ENCODE assay signal across 12 mouse cellular contexts in the genomic region with DNA sequence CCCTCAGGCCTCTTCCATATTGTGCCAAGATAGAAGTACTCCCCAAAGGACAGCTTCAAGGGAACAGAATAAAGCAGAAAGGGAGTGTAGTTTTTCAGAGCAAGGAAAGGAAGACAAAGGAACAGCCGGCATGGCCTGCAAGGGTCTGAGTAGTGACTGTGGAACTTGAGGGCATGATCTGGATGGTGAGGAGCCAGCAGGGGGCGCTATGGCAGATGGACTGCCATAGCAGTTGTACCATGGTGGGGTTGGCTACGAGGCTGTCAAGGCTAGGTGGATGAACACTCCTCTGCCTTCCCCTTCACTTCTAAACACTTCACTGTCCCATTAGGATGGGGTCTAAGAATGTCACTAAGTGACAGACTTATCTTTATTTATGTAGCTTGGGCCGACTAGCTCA. TPM values are rescaled to one million over a fixed set of nuclear protein-coding genes. Genes with fewer than 3 reads are reported as not detected.
A peak's percentile ranks its signal among the peaks of the same experiment; 100 is the strongest.
DNase-seq lines count a peak whose midpoint lies in the region; ATAC-seq and TF ChIP-seq lines count a peak whose summit lies in the region.
"Had no signal": no experiment of that assay in that cellular context is flagged by ENCODE, and none has a peak within 500 bp of the region (broad histone marks: within the 10 kb centered on the region; RNA-seq: fewer than 3 reads in every experiment).

No protein-coding gene starts in this region.

- H3K4me2 ChIP-seq in liver, postnatal 0 days (ENCODE audit: low read depth, low read length) = no peak overlapping the region
- no peak overlapping the region for H3K4me2 ChIP-seq in neural tube, embryonic 15.5 days
- H3K4me2 ChIP-seq in hindbrain, embryonic 13.5 days = no peak overlapping the region

- ATAC-seq in liver, postnatal 0 days = no peak
- no peak for ATAC-seq in neural tube, embryonic 15.5 days (ENCODE audit: low FRiP score)
- ATAC-seq in hindbrain, embryonic 13.5 days (ENCODE audit: low FRiP score) = no peak

- no peak for DNase-seq in layer of hippocampus, adult 2 months (ENCODE audit: low spot score in 2 of 2)
- DNase-seq in layer of hippocampus, postnatal 25 days (ENCODE audit: extremely low spot score in 1 of 2, low spot score in 1 of 2) = no peak
- DNase-seq in adrenal gland, postnatal 25 days = peak; percentile 8
- peak; percentile 26 for DNase-seq in liver, postnatal 0 days
- no peak for DNase-seq in neural tube, embryonic 10.5 days (ENCODE audit: extremely low spot score, low spot score)
- DNase-seq: cerebellum, adult 2 months; right cerebral cortex, postnatal 14 days had no signal

- no peaks in the 10 kb centered on the region for H3K4me1 ChIP-seq in ES-Bruce4 (ENCODE audit: control insufficient read depth, insufficient read depth, low read length)
- H3K4me1 ChIP-seq in liver, postnatal 0 days (ENCODE audit: insufficient read depth) = no peaks in the 10 kb centered on the region
- no peaks in the 10 kb centered on the region for H3K4me1 ChIP-seq in neural tube, embryonic 15.5 days
- no peaks in the 10 kb centered on the region for H3K4me1 ChIP-seq in hindbrain, embryonic 13.5 days (replicated peaks)

- no peak overlapping the region for H3K9ac ChIP-seq in ES-Bruce4 (ENCODE audit: low read depth, poor library complexity, severe bottlenecking)
- no peak overlapping the region for H3K9ac ChIP-seq in liver, postnatal 0 days (replicated peaks)
- H3K9ac ChIP-seq in neural tube, embryonic 15.5 days (replicated peaks) = no peak overlapping the region
- H3K9ac ChIP-seq in hindbrain, embryonic 13.5 days = no peak overlapping the region

- TF ChIP-seq CTCF in layer of hippocampus, adult 2 months (conservative IDR thresholded peaks at IDR 0.05) = peak; percentile 60
- TF ChIP-seq CTCF in ES-Bruce4 (IDR thresholded peaks at IDR 0.05; ENCODE audit: low read depth, low read length) = peak; percentile 93
- TF ChIP-seq CTCF in liver, postnatal 0 days (IDR thresholded peaks at IDR 0.05; ENCODE audit: low read depth) = peak; percentile 58

- TF ChIP-seq EP300 in ES-Bruce4 (IDR thresholded peaks at IDR 0.05; ENCODE audit: insufficient read depth, low read depth, low read length) = no peak
- no peak for TF ChIP-seq EP300 in liver, postnatal 0 days (IDR thresholded peaks at IDR 0.05; ENCODE audit: low read depth)

- WGBS in liver, postnatal 0 days (ENCODE audit: insufficient replicate concordance) = 48% methylated on average over 4 of the region's 4 CpGs
- 59% methylated on average over 4 of the region's 4 CpGs for WGBS in neural tube, embryonic 15.5 days
- WGBS in hindbrain, embryonic 13.5 days = 63% methylated on average over 4 of the region's 4 CpGs

- H3K9me3 ChIP-seq in ES-Bruce4 (replicated peaks; ENCODE audit: control insufficient read depth, insufficient read depth, low read length, poor library complexity, severe bottlenecking) = no peaks in the 10 kb centered on the region
- no peaks in the 10 kb centered on the region for H3K9me3 ChIP-seq in liver, postnatal 0 days (ENCODE audit: low read length)
- H3K9me3 ChIP-seq in neural tube, embryonic 15.5 days (replicated peaks) = no peaks in the 10 kb centered on the region
- no peaks in the 10 kb centered on the region for H3K9me3 ChIP-seq in hindbrain, embryonic 13.5 days

- no peak overlapping the region for H3K4me3 ChIP-seq in layer of hippocampus, adult 2 months
- no peak overlapping the region for H3K4me3 ChIP-seq in ES-Bruce4 (ENCODE audit: low read depth, low read length)
- H3K4me3 ChIP-seq in liver, postnatal 0 days (ENCODE audit: low read depth, low read length) = no peak overlapping the region
- no peak overlapping the region for H3K4me3 ChIP-seq in neural tube, embryonic 15.5 days (replicated peaks)
- no peak overlapping the region for H3K4me3 ChIP-seq in hindbrain, embryonic 13.5 days
- H3K4me3 ChIP-seq: megakaryocyte, embryonic 14.5 days had no signal

- H3K27ac ChIP-seq in layer of hippocampus, adult 2 months = no peak overlapping the region
- no peak overlapping the region for H3K27ac ChIP-seq in ES-Bruce4 (ENCODE audit: insufficient read depth, low read length)
- no peak overlapping the region for H3K27ac ChIP-seq in liver, postnatal 0 days (ENCODE audit: low read depth)
- no peak overlapping the region for H3K27ac ChIP-seq in neural tube, embryonic 15.5 days (replicated peaks)
- H3K27ac ChIP-seq in hindbrain, embryonic 13.5 days = no peak overlapping the region

- no peak for TF ChIP-seq POLR2A in ES-Bruce4 (IDR thresholded peaks at IDR 0.05; ENCODE audit: insufficient read depth, low read length)

- no peaks in the 10 kb centered on the region for H3K27me3 ChIP-seq in ES-Bruce4 (ENCODE audit: control insufficient read depth, insufficient read depth, low read length, poor library complexity, severe bottlenecking)
- no peaks in the 10 kb centered on the region for H3K27me3 ChIP-seq in liver, postnatal 0 days (ENCODE audit: insufficient read depth, low read length)
- no peaks in the 10 kb centered on the region for H3K27me3 ChIP-seq in neural tube, embryonic 15.5 days (replicated peaks)
- no peaks in the 10 kb centered on the region for H3K27me3 ChIP-seq in hindbrain, embryonic 13.5 days

- no peaks in the 10 kb centered on the region for H3K36me3 ChIP-seq in ES-Bruce4 (ENCODE audit: control insufficient read depth, insufficient read depth, low read length, poor library complexity, severe bottlenecking)
- no peaks in the 10 kb centered on the region for H3K36me3 ChIP-seq in liver, postnatal 0 days (replicated peaks; ENCODE audit: insufficient read depth, low read length)
- no peaks in the 10 kb centered on the region for H3K36me3 ChIP-seq in neural tube, embryonic 15.5 days
- no peaks in the 10 kb centered on the region for H3K36me3 ChIP-seq in hindbrain, embryonic 13.5 days

RNA-seq across cellular contexts. Expression of gene Gm10100, which starts 3.0 kb away (rescaled TPM):
- not detected for total RNA-seq in layer of hippocampus, adult 2 months (2021)
- total RNA-seq in layer of hippocampus, postnatal 25 days (2021) = not detected
- polyA plus RNA-seq in ES-Bruce4 (2011; ENCODE audit: insufficient read depth, insufficient read length, low read depth, missing spikeins) = not detected in 2 replicates
- total RNA-seq in adrenal gland, postnatal 25 days (2021) = not detected in 2 replicates
- polyA plus RNA-seq in liver, postnatal 0 days (2015; fragmentation: Nextera tagmentation; extraction: Ambion mirVana) = not detected in 2 replicates
- not detected in 2 replicates for polyA plus RNA-seq in neural tube, embryonic 15.5 days (2015; fragmentation: Nextera tagmentation; extraction: Ambion mirVana)
- not detected in 2 replicates for polyA plus RNA-seq in hindbrain, embryonic 13.5 days (2015; fragmentation: Nextera tagmentation; extraction: Ambion mirVana)
- polyA plus RNA-seq: cerebellum, adult 2 months; frontal cortex, adult 2 months had no signal

RNA-seq across cellular contexts. Expression of gene Krtap12-1, which starts 8.8 kb away (rescaled TPM):
- not detected for total RNA-seq in layer of hippocampus, adult 2 months (2021)
- total RNA-seq in layer of hippocampus, postnatal 25 days (2021) = not detected
- polyA plus RNA-seq in ES-Bruce4 (2011; ENCODE audit: insufficient read depth, insufficient read length, low read depth, missing spikeins) = not detected in 2 replicates
- total RNA-seq in adrenal gland, postnatal 25 days (2021) = not detected in 2 replicates
- polyA plus RNA-seq in liver, postnatal 0 days (2015; fragmentation: Nextera tagmentation; extraction: Ambion mirVana) = not detected in 2 replicates
- polyA plus RNA-seq in neural tube, embryonic 15.5 days (2015; fragmentation: Nextera tagmentation; extraction: Ambion mirVana) = not detected in 2 replicates
- not detected in 2 replicates for polyA plus RNA-seq in hindbrain, embryonic 13.5 days (2015; fragmentation: Nextera tagmentation; extraction: Ambion mirVana)
- polyA plus RNA-seq: cerebellum, adult 2 months; frontal cortex, adult 2 months had no signal

RNA-seq across cellular contexts. Expression of gene Gm18596, which starts 13.2 kb away (rescaled TPM):
- not detected for total RNA-seq in layer of hippocampus, adult 2 months (2021)
- not detected for total RNA-seq in layer of hippocampus, postnatal 25 days (2021)
- not detected in 2 replicates for polyA plus RNA-seq in ES-Bruce4 (2011; ENCODE audit: insufficient read depth, insufficient read length, low read depth, missing spikeins)
- not detected in 2 replicates for total RNA-seq in adrenal gland, postnatal 25 days (2021)
- not detected in 2 replicates for polyA plus RNA-seq in liver, postnatal 0 days (2015; fragmentation: Nextera tagmentation; extraction: Ambion mirVana)
- not detected in 2 replicates for polyA plus RNA-seq in neural tube, embryonic 15.5 days (2015; fragmentation: Nextera tagmentation; extraction: Ambion mirVana)
- not detected in 2 replicates for polyA plus RNA-seq in hindbrain, embryonic 13.5 days (2015; fragmentation: Nextera tagmentation; extraction: Ambion mirVana)
- polyA plus RNA-seq: cerebellum, adult 2 months; frontal cortex, adult 2 months had no signal

RNA-seq across cellular contexts. Expression of gene Gm10142, which starts 13.6 kb away (rescaled TPM):
- not detected for total RNA-seq in layer of hippocampus, adult 2 months (2021)
- total RNA-seq in layer of hippocampus, postnatal 25 days (2021) = not detected
- not detected in 2 replicates for polyA plus RNA-seq in ES-Bruce4 (2011; ENCODE audit: insufficient read depth, insufficient read length, low read depth, missing spikeins)
- total RNA-seq in adrenal gland, postnatal 25 days (2021) = not detected in 2 replicates
- polyA plus RNA-seq in liver, postnatal 0 days (2015; fragmentation: Nextera tagmentation; extraction: Ambion mirVana) = not detected in 2 replicates
- polyA plus RNA-seq in neural tube, embryonic 15.5 days (2015; fragmentation: Nextera tagmentation; extraction: Ambion mirVana) = not detected in 2 replicates
- polyA plus RNA-seq in hindbrain, embryonic 13.5 days (2015; fragmentation: Nextera tagmentation; extraction: Ambion mirVana) = not detected in 2 replicates
- polyA plus RNA-seq: cerebellum, adult 2 months; frontal cortex, adult 2 months had no signal

RNA-seq across cellular contexts. Expression of gene Gm10024, which starts 18.0 kb away (rescaled TPM):
- not detected for total RNA-seq in layer of hippocampus, adult 2 months (2021)
- total RNA-seq in layer of hippocampus, postnatal 25 days (2021) = not detected
- not detected in 2 replicates for polyA plus RNA-seq in ES-Bruce4 (2011; ENCODE audit: insufficient read depth, insufficient read length, low read depth, missing spikeins)
- total RNA-seq in adrenal gland, postnatal 25 days (2021) = not detected in 2 replicates
- not detected in 2 replicates for polyA plus RNA-seq in liver, postnatal 0 days (2015; fragmentation: Nextera tagmentation; extraction: Ambion mirVana)
- not detected in 2 replicates for polyA plus RNA-seq in neural tube, embryonic 15.5 days (2015; fragmentation: Nextera tagmentation; extraction: Ambion mirVana)
- not detected in 2 replicates for polyA plus RNA-seq in hindbrain, embryonic 13.5 days (2015; fragmentation: Nextera tagmentation; extraction: Ambion mirVana)
- polyA plus RNA-seq: cerebellum, adult 2 months; frontal cortex, adult 2 months had no signal

Comparison
In these comparisons a context has a peak if more than half of its experiments do, and no peak if none do; other contexts are left out.
1. DNase-seq: peak in adrenal gland, postnatal 25 days (single experiment) and liver, postnatal 0 days (single experiment); none in layer of hippocampus, adult 2 months (0 of 2), layer of hippocampus, postnatal 25 days (0 of 2) and neural tube, embryonic 10.5 days (single experiment).
2. Peak in every context shown above with its lines, with median percentiles within 50 percentile points of each other: CTCF ChIP-seq.